Mouse (Mus musculus): Measurements from ENCODE around the gene Etfb.

GRCm38 (mm10) chr7:43449811-43450210, 5.9 kb downstream of the Etfb start:
- no peak for TF ChIP-seq CTCF (IDR thresholded peaks at IDR 0.05; ENCODE audit: low read depth)
- no peak for TF ChIP-seq EP300 (IDR thresholded peaks at IDR 0.05; ENCODE audit: low read depth)
